Mouse (Mus musculus) midbrain, postnatal 0 days (tissue): ENCODE measurements around the gene Chat. TPM values are rescaled to one million over a fixed set of nuclear protein-coding genes. Genes with fewer than 3 reads are reported as not detected.
A peak's percentile ranks its signal among the peaks of the same experiment; 100 is the strongest.

Source experiments
- ATAC-seq: fragments of 200-750 bp; cut with Nextera tagmentation; 2 replicates; pipeline ENCODE4 v1.8.0; 2017; ENCODE audit warnings: moderate number of reproducible peaks, mild to moderate bottlenecking, moderate TSS enrichment, moderate library complexity; ENCODE audit not compliant: low FRiP score
- DNase-seq: peaks from one replicate; pipeline ENCODE4 v3.0.0-alpha.2; 2015; ENCODE audit warnings: low spot score
- H3K27ac ChIP-seq: fragments of 300-500 bp; sonication (generic); 2 replicates; pipeline ENCODE4 v1.5.1; 2014; ENCODE audit warnings: low read depth, mild to moderate bottlenecking, low read length, mixed read lengths
- H3K27me3 ChIP-seq: fragments of 300-500 bp; sonication (generic); 2 replicates; pipeline ENCODE4 v1.6.1; 2014; ENCODE audit warnings: low read length, control low read depth, mixed read lengths; ENCODE audit not compliant: insufficient read depth
- H3K36me3 ChIP-seq: fragments of 300-500 bp; sonication (generic); 2 replicates; pipeline ENCODE4 v1.6.1; 2014; ENCODE audit warnings: low read length, control low read depth, mixed read lengths; ENCODE audit not compliant: insufficient read depth
- H3K4me1 ChIP-seq: fragments of 300-500 bp; sonication (generic); 2 replicates; pipeline ENCODE4 v1.6.1; 2014; ENCODE audit warnings: mild to moderate bottlenecking, control low read depth, antibody characterized with exemption, low read length, mixed read lengths; ENCODE audit not compliant: insufficient read depth
- H3K4me2 ChIP-seq: fragments of 300-500 bp; sonication (generic); 2 replicates; pipeline ENCODE4 v1.6.1; 2014; ENCODE audit warnings: low read depth, mild to moderate bottlenecking, low read length, mixed read lengths; ENCODE audit not compliant: poor library complexity, severe bottlenecking
- H3K4me3 ChIP-seq: fragments of 300-500 bp; sonication (generic); 2 replicates; pipeline ENCODE4 v1.5.1; 2014; ENCODE audit warnings: low read depth, mild to moderate bottlenecking, low read length, moderate library complexity
- H3K9ac ChIP-seq: fragments of 300-500 bp; sonication (generic); replicated peaks from 2 replicates; pipeline ENCODE4 v1.6.1; 2014; ENCODE audit warnings: mild to moderate bottlenecking, low read length, moderate library complexity, mixed read lengths; ENCODE audit not compliant: poor library complexity, severe bottlenecking
- H3K9me3 ChIP-seq: fragments of 300-500 bp; sonication (generic); 2 replicates; pipeline ENCODE4 v1.6.1; 2016; ENCODE audit warnings: low read length, control low read depth
- CTCF ChIP-seq: IDR thresholded peaks from 2 replicates; pipeline ENCODE4 v1.5.1; 2016; ENCODE audit warnings: antibody characterized with exemption, mild to moderate bottlenecking
- WGBS: fragments of 180-500 bp; shearing (Covaris S2); extraction: QIAGEN DNeasy Blood & Tissue Kit; methylation state at CpG from one replicate; pipeline ENCODE4 v1.1.7; 2014; 5-methylcytosine and 5-hydroxymethylcytosine counted together
- polyA plus RNA-seq: library from polyadenylated mRNA; unstranded; fragments of >200 nt; fragmentation: Nextera tagmentation; extraction: Ambion mirVana; gene quantifications from 2 replicates; pipeline ENCODE4 v1.2.1, GENCODE M21; 2015
- total RNA-seq: library from RNA; depleted of rRNA; stranded (reverse); fragments of >200 nt; gene quantifications from 2 replicates; pipeline ENCODE4 v1.2.3, GENCODE M21; 2014

Chat gene
- total and polyA plus RNA-seq, 2 experiments from 2014 or later: 0.36 to 0.93 TPM

DNA sequence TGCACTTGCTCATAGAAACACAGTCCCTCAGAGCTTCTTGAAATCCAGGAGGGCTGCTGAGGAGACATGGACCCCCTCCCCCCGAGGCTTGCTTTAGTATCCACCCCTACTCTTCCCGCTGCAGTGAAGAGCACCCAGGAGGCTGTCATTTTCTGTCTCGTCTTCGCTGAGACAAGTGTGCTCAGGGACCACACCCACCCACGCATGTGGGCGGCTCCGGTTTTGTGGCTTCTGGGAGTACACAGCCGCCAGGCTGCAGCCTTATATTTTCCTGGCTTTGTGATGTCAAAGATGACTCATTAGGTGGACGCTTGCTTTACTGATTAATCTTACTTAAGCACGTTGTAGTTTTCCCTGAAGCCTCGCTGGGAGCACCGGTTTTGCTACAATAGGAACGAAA, 26.7 kb upstream of the Chat start:
- no peak for TF ChIP-seq CTCF
- Histone ChIP-seq H3K4me1 (no peaks in the 10 kb centered on the region), H3K9me3 (no peaks in the 10 kb centered on the region), H3K27ac (no peak overlapping the region), H3K9ac (peak overlapping the region; percentile 55), H3K4me3 (peak overlapping the region; percentile 34), H3K36me3 (no peaks in the 10 kb centered on the region), H3K27me3 (no peaks in the 10 kb centered on the region), H3K4me2 (peak overlapping the region; percentile 63)
- DNase-seq (peak; percentile 35), ATAC-seq (peak; percentile 31; the same call in 1 of the 2 replicates)
- WGBS: 8% methylated on average over 13 of the region's 13 CpGs

DNA sequence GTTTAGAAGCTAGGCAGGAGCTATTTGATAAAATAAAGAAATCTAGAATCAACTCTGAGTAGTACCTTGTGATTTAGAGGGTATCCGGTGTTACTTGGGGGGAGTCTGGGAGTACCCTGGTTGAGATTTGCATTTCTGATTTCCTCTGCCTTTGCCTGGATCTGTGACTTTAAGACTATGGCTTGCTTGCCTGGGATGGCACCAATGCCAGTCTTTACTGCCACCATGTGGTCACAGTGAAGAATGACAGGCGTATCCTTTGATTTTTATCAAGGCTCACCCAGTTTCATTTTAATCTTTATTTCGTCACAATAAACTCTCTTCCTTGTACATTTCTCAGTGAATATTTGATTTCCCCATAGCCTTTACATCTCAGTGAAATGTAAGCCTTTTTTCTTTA, 16.3 kb upstream of the Chat start:
- TF ChIP-seq CTCF: peak; percentile 96
- Histone ChIP-seq H3K4me2 (no peak overlapping the region), H3K27me3 (no peaks in the 10 kb centered on the region), H3K27ac (no peak overlapping the region), H3K4me1 (no peaks in the 10 kb centered on the region), H3K4me3 (no peak overlapping the region), H3K9ac (no peak overlapping the region), H3K36me3 (no peaks in the 10 kb centered on the region), H3K9me3 (no peaks in the 10 kb centered on the region)
- ATAC-seq (no peak), DNase-seq (peak; percentile 77)
- WGBS: 6% methylated on average over 3 of the region's 3 CpGs

DNA sequence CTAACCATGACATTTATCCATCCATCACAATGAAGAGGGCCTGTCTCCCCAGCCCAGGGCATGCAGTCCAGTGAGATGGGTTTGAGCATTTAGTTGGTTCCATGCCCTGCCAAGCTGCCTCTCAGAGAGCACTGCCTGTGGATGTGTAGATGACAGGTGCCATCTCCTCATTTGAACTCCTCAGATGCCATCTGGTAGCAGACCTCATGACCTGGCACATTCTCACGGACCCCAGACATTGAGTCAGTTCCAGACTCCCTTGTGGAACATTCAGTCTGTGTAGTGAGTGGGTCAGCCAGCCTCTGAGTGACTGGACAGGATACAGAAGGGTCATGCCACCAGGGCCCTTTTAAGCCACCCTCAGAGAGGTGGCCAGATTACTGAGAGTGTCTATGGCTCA, 11.8 kb upstream of the Chat start:
- Histone ChIP-seq H3K36me3 (no peaks in the 10 kb centered on the region), H3K9me3 (no peaks in the 10 kb centered on the region), H3K27ac (no peak overlapping the region), H3K4me1 (no peaks in the 10 kb centered on the region), H3K27me3 (no peaks in the 10 kb centered on the region), H3K4me2 (no peak overlapping the region), H3K4me3 (no peak overlapping the region), H3K9ac (no peak overlapping the region)
- DNase-seq (peak; percentile 5), ATAC-seq (no peak)
- WGBS: 77% methylated on average over 1 of the region's 1 CpGs
- no peak for TF ChIP-seq CTCF

DNA sequence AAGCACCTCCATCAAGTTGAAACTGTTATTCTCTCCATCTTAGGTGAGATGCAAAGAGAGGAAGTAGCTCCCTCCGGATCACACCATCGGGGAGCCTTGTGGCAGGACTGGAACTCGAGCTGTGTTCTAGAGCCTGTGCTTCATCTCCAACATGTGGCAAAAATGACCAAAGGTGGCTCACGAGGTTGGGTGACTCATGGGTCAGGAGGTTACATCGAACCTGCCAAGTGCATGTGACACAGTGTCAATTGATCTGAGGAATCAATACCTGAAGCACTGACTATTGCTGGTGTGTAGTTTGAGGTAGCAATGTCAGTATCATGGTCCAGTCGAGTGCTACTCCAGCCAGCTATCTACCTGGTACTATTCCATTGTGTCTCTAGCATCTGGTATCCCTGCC, 10.8 kb upstream of the Chat start:
- H3K27me3 ChIP-seq: no peaks in the 10 kb centered on the region
- H3K9me3 ChIP-seq: no peaks in the 10 kb centered on the region
- no peak overlapping the region for H3K4me3 ChIP-seq
- no peak for ATAC-seq
- no peaks in the 10 kb centered on the region for H3K36me3 ChIP-seq
- H3K27ac ChIP-seq: no peak overlapping the region
- no peak for TF ChIP-seq CTCF
- no peak for DNase-seq
- WGBS: 77% methylated on average over 6 of the region's 6 CpGs
- no peaks in the 10 kb centered on the region for H3K4me1 ChIP-seq
- H3K9ac ChIP-seq: no peak overlapping the region
- no peak overlapping the region for H3K4me2 ChIP-seq

DNA sequence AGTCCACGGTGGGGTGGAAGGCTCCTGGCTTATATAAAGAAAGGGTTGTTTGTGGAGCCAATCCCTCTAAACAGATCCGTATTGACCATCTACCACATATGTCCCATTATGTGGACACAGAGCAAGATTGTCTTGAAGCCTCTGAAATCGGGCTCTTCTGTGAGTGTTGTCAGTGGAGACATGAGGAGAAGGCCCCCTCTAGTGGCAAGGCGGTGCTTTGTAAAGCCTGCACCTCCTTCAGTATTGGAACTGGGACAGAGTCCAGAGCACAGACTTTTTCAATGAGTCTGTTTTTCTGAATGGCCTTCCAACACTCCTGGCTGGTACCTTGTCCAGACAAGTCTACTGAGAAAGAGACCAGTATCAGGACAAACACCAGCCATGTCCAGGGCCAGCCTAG, 7.2 kb upstream of the Chat start:
- peak; percentile 89 for TF ChIP-seq CTCF
- H3K36me3 ChIP-seq: no peaks in the 10 kb centered on the region
- H3K9ac ChIP-seq: no peak overlapping the region
- no peaks in the 10 kb centered on the region for H3K9me3 ChIP-seq
- DNase-seq: peak; percentile 91
- no peak overlapping the region for H3K27ac ChIP-seq
- no peak overlapping the region for H3K4me3 ChIP-seq
- no peak for ATAC-seq
- H3K4me1 ChIP-seq: no peaks in the 10 kb centered on the region
- H3K4me2 ChIP-seq: no peak overlapping the region
- H3K27me3 ChIP-seq: no peaks in the 10 kb centered on the region
- WGBS: 12% methylated on average over 4 of the region's 4 CpGs

DNA sequence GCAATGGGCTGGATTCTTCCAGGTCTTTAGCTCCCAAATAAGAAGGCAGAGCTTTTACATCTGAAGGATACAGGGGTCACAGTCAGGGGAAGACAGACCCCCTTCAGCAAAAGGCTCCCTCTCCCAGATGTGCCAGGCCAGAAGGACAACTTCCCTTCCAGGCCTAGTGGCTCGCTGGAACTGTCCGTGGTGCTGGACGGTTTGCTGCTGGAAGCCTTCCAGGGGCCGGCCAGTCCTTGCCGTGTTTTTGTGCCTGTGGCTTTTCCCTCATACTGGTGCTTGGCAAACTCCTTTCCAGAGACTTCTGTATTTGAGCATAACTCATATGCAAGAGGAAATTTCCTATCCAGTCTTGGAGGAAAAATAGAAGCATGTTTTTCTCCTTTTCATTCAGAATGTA, 1.8 kb upstream of the Chat start:
- Histone ChIP-seq H3K4me3 (no peak overlapping the region), H3K4me2 (no peak overlapping the region), H3K9ac (no peak overlapping the region), H3K27ac (no peak overlapping the region), H3K4me1 (peaks cover 2% of the 10 kb centered on the region; the same call in 1 of the 2 replicates), H3K27me3 (peaks cover 45% of the 10 kb centered on the region), H3K36me3 (no peaks in the 10 kb centered on the region), H3K9me3 (no peaks in the 10 kb centered on the region)
- TF ChIP-seq CTCF: no peak
- 15% methylated on average over 5 of the region's 5 CpGs for WGBS
- DNase-seq: no peak
- ATAC-seq: no peak
